Mouse (Mus musculus) liver, embryonic 14.5 days (tissue): ENCODE measurements at regions not wholly inside any gene's neighbourhood (a gene's known extent, or its start where the extent isn't known, plus 50 kb on each side); places are given as distances from the start of the nearest gene placed in this dataset.

Experiments used
- CTCF ChIP-seq: IDR thresholded peaks from 2 replicates; pipeline ENCODE4 v1.5.1; 2016; ENCODE audit warnings: antibody characterized with exemption, low read depth, control low read depth
- EP300 ChIP-seq: IDR thresholded peaks from 2 replicates; pipeline ENCODE4 v1.6.1; 2016; ENCODE audit warnings: antibody characterized with exemption, low read depth

GRCm38 (mm10) chr8:15221211-15221912 is 175.5 kb upstream of the BB014433 start:
- TF ChIP-seq CTCF (peak; percentile 64), EP300 (no peak)
